Mouse (Mus musculus): Measurements from ENCODE around the gene Fcgr4. TPM values are rescaled to one million over a fixed set of nuclear protein-coding genes. Genes with fewer than 3 reads are reported as not detected.

Gene Fcgr4
- total RNA-seq, 2 experiments from 2014 or later, result 0.30 TPM; not detected in 1

Small RNA genes lying within 50 kb of the gene (microRNA-seq; reads per million reads assigned to microRNA genes)
- gene Gm27552 (0 reads per million in 2 experiments), gene Mir6546 (1.5 to 1.9 reads per million in 2 experiments)

Other genes with a start within 250 kb of the Fcgr4 start
- 10 to 100 TPM; 48.7 to 50.9 TPM for gene Atf6, start 151.1 kb upstream of the Fcgr4 start, total RNA-seq (2021)
- under 1 TPM; 0.48 to 0.60 TPM for gene Gm26620, start 133.9 kb upstream of the Fcgr4 start, total RNA-seq (2021)
- 10 to 100 TPM; 14.8 to 15.6 TPM for gene Dusp12, start 133.4 kb upstream of the Fcgr4 start, total RNA-seq (2021)
- under 1 TPM; 0.45 to 0.58 TPM for gene Fcrlb, start 106.0 kb upstream of the Fcgr4 start, total RNA-seq (2021)
- gene Fcrla, start 91.3 kb upstream of the Fcgr4 start, total RNA-seq (2021), result not detected
- gene Fcgr2b, start 42.4 kb upstream of the Fcgr4 start, total RNA-seq (2021), result 1 to 10 TPM; 4.5 to 4.6 TPM
- gene Fcgr3, start 46.0 kb downstream of the Fcgr4 start, total RNA-seq (2021), result 10 to 100 TPM in 1 of 2 experiments, 1 to 10 TPM in 1; 9.7 to 10.4 TPM
- 1 to 10 TPM in 1 of 2 experiments, under 1 TPM in 1; 0.92 to 1.8 TPM for gene Cfap126, start 95.0 kb downstream of the Fcgr4 start, total RNA-seq (2021)
- gene Sdhc, start 131.7 kb downstream of the Fcgr4 start, total RNA-seq (2021), result 100 to 1,000 TPM; 191 to 202 TPM
- gene Mpz, start 131.8 kb downstream of the Fcgr4 start, total RNA-seq (2021), result not detected
- 10 to 100 TPM; 39.4 to 42.3 TPM for gene Pcp4l1, start 177.3 kb downstream of the Fcgr4 start, total RNA-seq (2021)
- gene Nr1i3, start 195.1 kb downstream of the Fcgr4 start, total RNA-seq (2021), result under 1 TPM; 0.20 to 0.25 TPM
- gene Tomm40l, start 203.6 kb downstream of the Fcgr4 start, total RNA-seq (2021), result 10 to 100 TPM; 72.4 to 80.2 TPM
- 1 to 10 TPM in 1 of 2 experiments, not detected in 1; 1.2 TPM for gene Apoa2, start 206.1 kb downstream of the Fcgr4 start, total RNA-seq (2021)
- 10 to 100 TPM; 13.5 to 15.2 TPM for gene Fcer1g, start 215.4 kb downstream of the Fcgr4 start, total RNA-seq (2021)
- gene Adamts4, start 231.5 kb downstream of the Fcgr4 start, total RNA-seq (2021), result 10 to 100 TPM; 15.1 to 15.5 TPM
- gene Ndufs2, start 232.5 kb downstream of the Fcgr4 start, total RNA-seq (2021), result 100 to 1,000 TPM; 275 to 286 TPM